Mouse (Mus musculus): ENCODE measurements around the gene Nabp2. TPM values are rescaled to one million over a fixed set of nuclear protein-coding genes. Genes with fewer than 3 reads are reported as not detected.
A peak's percentile ranks its signal among the peaks of the same experiment; 100 is the strongest.

Gene Nabp2
- 144 and 147 TPM in 2 replicates for polyA plus RNA-seq (2016; fragmentation: Nextera tagmentation; extraction: Ambion mirVana)

DNA sequence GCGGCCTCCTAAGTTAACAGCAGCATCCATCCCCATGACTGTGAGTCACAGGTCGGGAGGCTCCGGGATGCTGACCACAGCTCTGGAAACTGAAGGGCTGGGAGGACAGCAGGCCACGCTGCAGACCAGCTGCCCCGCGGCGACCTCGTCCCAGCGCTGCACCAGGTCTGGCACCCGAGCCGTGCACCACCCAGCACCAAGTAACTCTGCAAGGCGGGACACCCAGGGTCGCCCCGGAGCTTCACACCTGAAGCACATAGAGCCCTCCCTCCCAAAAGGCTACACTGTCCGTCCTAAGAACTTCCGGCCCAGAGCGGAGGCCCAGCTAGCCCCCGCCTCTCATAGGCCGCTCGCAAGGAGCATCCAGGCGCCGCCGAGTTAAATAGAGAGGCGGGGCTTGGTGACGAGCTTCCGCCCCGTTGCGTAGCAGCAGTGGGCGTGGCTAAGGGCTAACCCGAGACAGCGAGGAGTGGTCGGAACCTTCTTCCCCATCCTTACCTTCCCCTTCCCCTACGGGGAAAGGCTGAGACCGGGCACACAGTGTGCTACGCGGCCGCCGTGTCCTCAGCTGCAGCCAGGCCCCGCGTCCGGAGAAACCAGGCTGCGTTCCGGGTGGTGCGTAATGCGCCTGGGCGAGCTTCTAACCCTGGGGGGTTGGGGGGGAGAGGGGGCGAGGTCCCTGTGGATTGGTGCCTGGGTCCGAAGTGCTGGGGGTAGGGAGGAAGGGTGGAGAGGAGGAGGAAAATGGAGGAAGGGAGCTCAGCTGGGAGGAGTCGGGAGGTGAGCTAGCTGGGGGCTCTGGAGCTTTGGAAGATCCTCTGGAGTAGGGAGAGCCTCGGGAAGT lies at the start of gene Nabp2, which contains the start of gene Rnf41:
Gene Nabp2, minus strand, starts transcription at position 282 of the 844 bp plus-strand sequence.
Gene Rnf41, plus strand, starts transcription at position 447 of the 844 bp plus-strand sequence.
- H3K27me3 ChIP-seq (ENCODE audit: insufficient read depth, poor library complexity, severe bottlenecking), result no peaks in the 10 kb centered on the region
- H3K9me3 ChIP-seq, result no peaks in the 10 kb centered on the region
- peak; percentile 99 for DNase-seq (ENCODE audit: low spot score)
- H3K36me3 ChIP-seq, result peaks cover 51% of the 10 kb centered on the region
- WGBS, result under 1% methylated on average over 50 of the region's 50 CpGs
- H3K4me1 ChIP-seq (replicated peaks), result peaks cover 57% of the 10 kb centered on the region
- peak within 1 kb of the TSS; percentile 96 for H3K27ac ChIP-seq
- peak within 1 kb of the TSS; percentile 87 for H3K4me3 ChIP-seq

DNA sequence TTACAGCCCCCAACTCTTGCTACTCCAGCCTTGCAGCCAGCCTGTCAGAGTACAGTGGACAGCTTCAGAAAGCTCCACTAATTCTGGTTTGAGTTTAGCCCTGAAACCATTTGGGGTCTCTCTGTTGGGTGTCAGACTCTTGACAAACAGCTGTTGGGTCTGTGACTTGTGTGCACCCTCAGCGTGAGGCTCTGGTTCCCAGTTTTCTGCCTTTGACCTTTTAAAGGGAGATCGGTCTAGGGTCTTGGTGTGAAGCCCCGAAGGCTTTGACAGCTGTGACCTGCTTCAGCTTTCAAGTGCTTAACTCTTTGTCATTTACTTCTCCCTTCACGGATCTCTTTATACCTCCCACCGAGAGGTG lies 49.0 kb upstream of the Nabp2 start:
- H3K9me3 ChIP-seq, result no peaks in the 10 kb centered on the region
- DNase-seq (ENCODE audit: low spot score), result peak; percentile 53
- WGBS, result under 1% methylated on average over 5 of the region's 5 CpGs
- peak overlapping the region; percentile 95 for H3K4me3 ChIP-seq
- H3K27ac ChIP-seq, result peak overlapping the region; percentile 98
- H3K27me3 ChIP-seq (ENCODE audit: insufficient read depth, poor library complexity, severe bottlenecking), result peaks cover 35% of the 10 kb centered on the region
- peaks cover 15% of the 10 kb centered on the region for H3K4me1 ChIP-seq (replicated peaks)
- peaks cover 44% of the 10 kb centered on the region for H3K36me3 ChIP-seq

DNA sequence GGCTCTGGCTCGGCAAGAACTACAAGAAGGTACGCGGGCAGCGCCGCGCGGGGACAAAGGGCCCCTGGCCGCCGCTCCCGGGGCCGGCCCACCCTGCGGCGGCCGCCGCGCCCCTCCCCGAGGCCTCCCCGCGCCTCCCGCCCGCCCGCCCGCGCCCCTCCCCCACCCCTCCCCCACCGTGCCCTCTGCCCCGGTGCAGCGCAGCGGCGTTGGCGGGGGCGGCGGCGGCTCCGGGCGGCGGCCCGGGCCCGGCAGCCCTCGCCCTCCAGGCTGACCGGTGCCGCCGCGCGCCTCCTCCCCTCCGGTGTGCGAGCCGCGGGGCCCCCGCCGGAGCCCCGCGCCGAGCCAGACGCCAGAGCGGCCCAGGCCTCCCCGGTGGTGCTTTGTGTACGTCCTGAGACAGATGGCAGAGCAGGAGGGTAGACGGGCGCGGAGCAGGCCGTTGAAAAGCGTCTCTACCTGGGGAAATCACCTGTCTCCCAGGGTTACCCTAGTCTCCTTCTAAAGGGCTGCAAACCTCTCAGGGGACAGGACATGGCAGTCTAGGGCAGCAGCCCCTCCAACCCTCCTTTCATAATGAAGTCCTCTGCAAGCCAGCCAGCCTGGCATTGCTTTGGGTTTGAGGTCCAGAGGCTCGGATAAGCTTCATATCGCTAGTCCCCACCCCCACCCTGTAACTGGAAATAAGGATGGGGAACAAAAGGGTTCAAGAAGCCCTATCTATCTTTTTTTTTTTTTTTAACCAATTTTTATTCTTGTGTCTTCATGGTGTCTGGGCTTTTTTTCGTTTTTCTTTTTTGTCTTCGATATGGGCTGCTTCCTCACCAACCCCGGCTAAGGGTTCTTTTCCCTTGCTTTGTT lies 48.3 kb upstream of the Nabp2 start:
- WGBS, result 1% methylated on average over 51 of the region's 67 CpGs
- DNase-seq (ENCODE audit: low spot score), result peak; percentile 65
- no peaks in the 10 kb centered on the region for H3K9me3 ChIP-seq

DNA sequence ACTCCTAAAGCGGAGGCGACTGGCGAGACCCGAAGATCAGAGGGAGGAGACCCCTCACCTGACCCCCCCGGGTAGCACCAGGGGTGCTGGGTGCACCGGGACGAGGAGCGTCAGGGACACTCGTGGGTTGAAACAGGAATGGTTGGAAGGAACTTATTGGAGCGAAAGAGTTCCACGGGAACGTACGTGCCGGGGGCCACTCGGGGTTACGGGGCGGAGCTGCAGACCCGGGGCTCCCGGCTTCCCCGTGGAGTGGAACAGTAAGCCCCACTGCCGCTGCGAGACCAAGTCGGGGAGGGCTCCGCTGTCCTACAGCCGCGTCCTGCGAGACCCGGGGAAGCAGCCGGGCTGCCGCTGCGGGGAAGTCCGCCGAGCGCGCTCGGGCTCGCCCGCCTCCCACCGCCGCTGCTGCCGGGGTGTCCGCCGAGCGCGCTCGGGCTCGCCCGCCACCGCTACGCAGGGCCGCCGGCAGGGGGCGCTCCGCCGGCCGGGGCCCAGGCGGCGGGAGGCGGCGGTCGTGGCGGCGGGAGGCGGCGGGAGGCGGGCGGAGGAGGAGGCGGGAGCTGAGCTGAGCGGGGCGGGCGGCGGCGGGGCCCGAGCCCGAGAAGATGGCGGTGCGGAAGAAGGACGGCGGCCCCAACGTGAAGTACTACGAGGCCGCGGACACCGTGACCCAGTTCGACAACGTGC lies 47.6 kb upstream of the Nabp2 start, which contains the start of gene Smarcc2:
Gene Smarcc2, plus strand, starts transcription at position 530 of the 690 bp plus-strand sequence.
- H3K4me1 ChIP-seq (replicated peaks), result peaks cover 15% of the 10 kb centered on the region
- no peaks in the 10 kb centered on the region for H3K9me3 ChIP-seq
- H3K4me3 ChIP-seq, result peak within 1 kb of the TSS; percentile 95
- peak; percentile 81 for DNase-seq (ENCODE audit: low spot score)
- peak within 1 kb of the TSS; percentile 98 for H3K27ac ChIP-seq
- peaks cover 30% of the 10 kb centered on the region for H3K36me3 ChIP-seq
- H3K27me3 ChIP-seq (ENCODE audit: insufficient read depth, poor library complexity, severe bottlenecking), result peaks cover 29% of the 10 kb centered on the region
- WGBS, result under 1% methylated on average over 86 of the region's 86 CpGs

More for the DNA sequence above, 48.3 kb upstream of the Nabp2 start:
- H3K27ac ChIP-seq, result peak overlapping the region; percentile 98
- H3K4me3 ChIP-seq, result peak overlapping the region; percentile 95
- peaks cover 35% of the 10 kb centered on the region for H3K27me3 ChIP-seq (ENCODE audit: insufficient read depth, poor library complexity, severe bottlenecking)
- peaks cover 38% of the 10 kb centered on the region for H3K36me3 ChIP-seq
- H3K4me1 ChIP-seq (replicated peaks), result peaks cover 15% of the 10 kb centered on the region

DNA sequence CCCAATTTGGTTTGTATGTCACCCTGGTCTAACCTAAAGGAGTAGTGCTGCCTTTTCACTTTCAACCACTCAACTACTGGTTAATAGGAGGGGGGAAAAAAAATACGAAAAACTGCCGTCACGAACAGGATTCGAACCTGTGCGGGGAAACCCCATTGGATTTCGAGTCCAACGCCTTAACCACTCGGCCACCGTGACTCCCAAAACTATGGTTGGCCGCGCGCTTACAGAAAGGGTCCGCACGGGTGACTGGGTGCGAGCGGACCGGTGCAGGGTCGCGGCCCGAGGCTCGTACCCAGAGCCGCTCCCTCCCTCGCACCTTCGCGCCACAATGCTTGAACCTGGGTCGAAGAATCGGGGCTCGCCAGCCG lies 47.0 kb upstream of the Nabp2 start:
- WGBS, result under 1% methylated on average over 29 of the region's 29 CpGs
- H3K4me3 ChIP-seq, result peak overlapping the region; percentile 95
- peak; percentile 94 for DNase-seq (ENCODE audit: low spot score)
- H3K27me3 ChIP-seq (ENCODE audit: insufficient read depth, poor library complexity, severe bottlenecking), result peaks cover 27% of the 10 kb centered on the region
- no peaks in the 10 kb centered on the region for H3K9me3 ChIP-seq
- peaks cover 25% of the 10 kb centered on the region for H3K36me3 ChIP-seq
- peak overlapping the region; percentile 98 for H3K27ac ChIP-seq
- peaks cover 15% of the 10 kb centered on the region for H3K4me1 ChIP-seq (replicated peaks)

DNA sequence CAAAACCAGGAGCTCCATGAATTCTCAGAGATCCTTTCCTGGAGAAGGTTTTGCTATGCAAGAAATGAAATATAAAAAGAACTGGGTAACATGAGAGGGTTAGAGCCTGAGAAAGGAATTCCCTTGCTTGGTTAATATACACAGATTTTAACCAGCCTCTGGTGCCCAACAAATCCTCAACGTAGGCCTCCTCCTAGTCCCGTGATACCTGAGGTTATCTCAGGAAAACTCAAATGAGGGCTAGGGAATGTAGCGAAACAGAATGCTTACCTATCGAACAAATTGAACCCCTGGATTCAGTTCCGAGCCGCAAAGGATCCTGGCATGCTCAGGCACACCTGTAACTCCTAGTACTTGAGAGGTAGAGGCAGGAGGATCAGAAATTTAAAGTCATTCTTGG lies 46.4 kb upstream of the Nabp2 start:
- H3K4me3 ChIP-seq, result no peak overlapping the region
- WGBS, result 84% methylated on average over 6 of the region's 6 CpGs

DNA sequence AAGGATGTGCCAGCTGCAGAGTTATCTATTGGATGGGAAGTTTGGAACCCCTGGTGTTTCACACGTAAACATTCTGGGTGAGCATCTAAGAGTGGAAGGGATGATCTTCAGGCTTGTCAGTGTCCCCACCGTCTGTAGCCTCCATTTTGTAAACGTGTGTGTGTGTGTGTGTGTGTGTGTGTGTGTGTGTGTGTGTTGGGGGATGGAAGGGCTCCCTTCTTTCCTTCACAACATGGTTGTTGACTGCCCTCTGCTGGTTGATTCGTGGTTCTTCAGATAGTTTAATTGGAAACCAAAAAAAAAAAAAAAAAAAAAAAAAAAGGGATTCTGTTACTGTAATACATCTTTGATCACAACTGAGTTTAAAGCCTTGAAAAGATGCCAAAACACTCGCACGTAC lies 44.0 kb upstream of the Nabp2 start:
- Histone ChIP-seq H3K36me3 (no peaks in the 10 kb centered on the region), H3K27ac (0 out of 2 replicates have a peak overlapping the region, but pooled peaks have one; percentile 20), H3K4me3 (0 out of 2 replicates have a peak overlapping the region, but pooled peaks have one; percentile 9), H3K4me1 (replicated peaks) (peaks cover 6% of the 10 kb centered on the region), H3K27me3 (ENCODE audit: insufficient read depth, poor library complexity, severe bottlenecking) (peaks cover 12% of the 10 kb centered on the region; the same call in 1 of the 2 replicates), H3K9me3 (no peaks in the 10 kb centered on the region)
- 4% methylated on average over 6 of the region's 6 CpGs for WGBS
- peak; percentile 77 for DNase-seq (ENCODE audit: low spot score)

More for the DNA sequence above, 46.4 kb upstream of the Nabp2 start:
- Histone ChIP-seq H3K27me3 (ENCODE audit: insufficient read depth, poor library complexity, severe bottlenecking) (peaks cover 21% of the 10 kb centered on the region), H3K27ac (no peak overlapping the region), H3K4me1 (replicated peaks) (peaks cover 15% of the 10 kb centered on the region), H3K9me3 (no peaks in the 10 kb centered on the region), H3K36me3 (peaks cover 18% of the 10 kb centered on the region)
- DNase-seq (ENCODE audit: low spot score), result no peak

DNA sequence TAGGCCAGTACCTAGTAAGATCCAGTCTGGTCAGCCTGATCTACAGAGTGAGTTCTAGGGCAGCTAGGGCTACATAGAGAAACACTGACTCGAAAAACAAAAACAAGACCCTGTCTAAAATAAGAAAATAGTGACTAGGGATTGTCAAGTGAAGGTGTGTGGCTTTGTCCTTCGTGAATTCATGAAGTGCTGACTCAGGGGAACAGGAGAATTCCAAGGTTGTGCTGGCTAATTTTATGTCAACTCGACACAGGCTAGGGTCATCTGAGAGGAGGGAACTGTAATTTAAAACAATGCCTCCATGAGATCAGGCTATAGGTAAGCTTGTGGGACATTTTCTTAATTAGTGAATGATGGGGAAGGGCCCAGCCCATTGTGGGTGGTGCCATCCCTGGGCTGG lies 43.2 kb upstream of the Nabp2 start:
- DNase-seq (ENCODE audit: low spot score), result no peak
- Histone ChIP-seq H3K27ac (no peak overlapping the region), H3K27me3 (ENCODE audit: insufficient read depth, poor library complexity, severe bottlenecking) (peaks cover 12% of the 10 kb centered on the region; the same call in 1 of the 2 replicates), H3K9me3 (no peaks in the 10 kb centered on the region), H3K36me3 (no peaks in the 10 kb centered on the region), H3K4me3 (no peak overlapping the region), H3K4me1 (replicated peaks) (no peaks in the 10 kb centered on the region; the same call in 1 of the 2 replicates)
- WGBS, result 83% methylated on average over 3 of the region's 3 CpGs

DNA sequence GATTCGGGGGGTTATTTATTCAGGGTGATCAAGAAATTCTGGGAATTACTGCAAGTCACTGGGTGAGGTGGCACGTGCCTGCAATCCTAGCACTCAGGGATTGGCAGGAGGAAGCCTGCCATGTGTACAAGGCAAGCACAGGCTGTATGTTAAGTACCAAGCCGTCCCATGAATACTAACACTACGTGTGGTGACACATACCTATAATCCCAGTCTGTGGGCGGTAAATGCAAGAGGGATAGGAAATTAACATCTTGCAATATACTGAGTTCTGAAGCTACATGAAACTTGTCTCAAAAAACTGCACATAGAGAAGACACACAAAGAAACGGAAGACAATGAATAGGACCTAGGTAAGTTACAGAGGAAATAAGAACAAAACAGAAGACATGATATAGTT lies 39.7 kb upstream of the Nabp2 start:
- H3K36me3 ChIP-seq, result no peaks in the 10 kb centered on the region
- H3K4me1 ChIP-seq (replicated peaks), result no peaks in the 10 kb centered on the region; the same call in 1 of the 2 replicates
- no peak for DNase-seq (ENCODE audit: low spot score)
- no peaks in the 10 kb centered on the region for H3K9me3 ChIP-seq
- no peak overlapping the region for H3K4me3 ChIP-seq
- 85% methylated on average over 6 of the region's 6 CpGs for WGBS
- no peak overlapping the region for H3K27ac ChIP-seq
- H3K27me3 ChIP-seq (ENCODE audit: insufficient read depth, poor library complexity, severe bottlenecking), result no peaks in the 10 kb centered on the region

DNA sequence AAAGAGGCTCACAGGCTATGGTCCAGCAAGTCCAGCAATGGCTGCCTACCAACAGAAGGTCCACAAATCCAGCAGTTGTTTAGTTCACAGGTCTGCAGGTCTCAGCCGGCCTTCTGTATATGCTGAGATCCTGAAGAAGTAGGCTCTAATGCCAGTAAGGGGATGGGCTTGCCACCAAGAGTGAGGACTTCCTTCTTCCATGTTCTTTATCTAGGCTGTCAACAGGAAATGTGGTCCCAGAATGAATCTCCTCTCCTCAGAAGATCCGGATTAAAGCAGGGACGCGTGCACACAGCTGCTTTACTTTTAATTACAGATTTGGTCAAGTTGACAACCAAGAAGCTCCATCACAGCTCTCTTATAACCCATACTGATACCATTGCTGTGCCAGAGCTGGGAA lies 34.1 kb upstream of the Nabp2 start:
- Histone ChIP-seq H3K27ac (no peak overlapping the region), H3K4me3 (no peak overlapping the region), H3K36me3 (peaks cover 25% of the 10 kb centered on the region), H3K9me3 (no peaks in the 10 kb centered on the region), H3K4me1 (replicated peaks) (no peaks in the 10 kb centered on the region), H3K27me3 (ENCODE audit: insufficient read depth, poor library complexity, severe bottlenecking) (no peaks in the 10 kb centered on the region)
- 83% methylated on average over 4 of the region's 4 CpGs for WGBS
- no peak for DNase-seq (ENCODE audit: low spot score)

DNA sequence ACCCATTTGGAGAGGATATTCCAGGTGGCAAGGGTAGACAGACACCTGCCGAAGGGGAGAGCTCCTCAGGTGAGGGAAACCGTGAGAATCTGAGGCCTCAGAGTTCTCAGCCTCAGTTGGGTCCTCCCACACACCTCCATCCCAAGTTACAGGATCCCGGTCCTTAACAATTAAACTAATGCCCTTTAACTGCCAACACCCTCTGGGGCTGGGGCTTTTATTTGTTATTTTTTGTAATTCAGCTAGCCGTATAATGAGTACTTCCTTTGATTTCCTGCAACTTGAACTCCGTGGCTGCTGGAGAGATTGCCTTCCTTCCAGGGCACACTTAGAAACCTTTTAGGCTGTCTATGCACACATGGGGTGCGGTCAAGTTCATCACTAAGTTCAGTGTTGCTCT lies 33.1 kb upstream of the Nabp2 start:
- Histone ChIP-seq H3K27ac (no peak overlapping the region), H3K27me3 (ENCODE audit: insufficient read depth, poor library complexity, severe bottlenecking) (no peaks in the 10 kb centered on the region), H3K4me1 (replicated peaks) (no peaks in the 10 kb centered on the region), H3K4me3 (no peak overlapping the region), H3K9me3 (no peaks in the 10 kb centered on the region), H3K36me3 (peaks cover 35% of the 10 kb centered on the region)
- WGBS, result 80% methylated on average over 6 of the region's 6 CpGs
- no peak for DNase-seq (ENCODE audit: low spot score)

DNA sequence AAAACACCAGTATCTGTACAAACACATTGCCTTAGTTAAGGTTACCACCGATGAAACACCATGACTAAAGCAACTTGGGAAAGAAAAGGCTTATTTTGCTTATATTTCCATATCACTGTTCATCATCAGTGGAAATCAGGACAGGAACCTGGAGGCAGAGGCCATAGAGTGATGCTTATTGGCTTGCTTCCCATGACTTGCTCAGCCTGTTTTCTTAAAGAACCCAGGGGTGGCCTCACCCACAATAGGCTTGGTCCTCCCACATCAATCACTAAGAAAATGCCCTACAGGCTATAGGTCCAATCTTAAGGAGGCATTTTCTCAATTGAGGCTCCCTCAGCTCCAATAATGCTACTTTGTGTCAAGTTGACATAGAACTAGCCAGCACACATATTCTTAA lies 31.4 kb upstream of the Nabp2 start:
- Histone ChIP-seq H3K36me3 (peaks cover 52% of the 10 kb centered on the region), H3K27ac (no peak overlapping the region), H3K9me3 (no peaks in the 10 kb centered on the region), H3K27me3 (ENCODE audit: insufficient read depth, poor library complexity, severe bottlenecking) (no peaks in the 10 kb centered on the region), H3K4me3 (no peak overlapping the region), H3K4me1 (replicated peaks) (no peaks in the 10 kb centered on the region)
- no peak for DNase-seq (ENCODE audit: low spot score)
- WGBS, result 93% methylated on average over 1 of the region's 1 CpGs

Data from hindbrain, embryonic 10.5 days (tissue).